Mouse (Mus musculus): ENCODE data around the gene Mpnd. TPM values are rescaled to one million over a fixed set of nuclear protein-coding genes. Genes with fewer than 3 reads are reported as not detected.

Mpnd gene
- polyA plus RNA-seq, 1 experiment from 2014 or later, result 80.1 TPM

Other genes with a start within 250 kb of the Mpnd start
- gene Zfp119a, start 126.8 kb upstream of the Mpnd start, polyA plus RNA-seq (2015; fragmentation: Nextera tagmentation; extraction: Ambion mirVana), result 9.1 and 10.7 TPM in 2 replicates
- 15.4 and 17.3 TPM in 2 replicates for gene Zfp959, start 113.6 kb upstream of the Mpnd start, polyA plus RNA-seq (2015; fragmentation: Nextera tagmentation; extraction: Ambion mirVana)
- 6.1 and 8.3 TPM in 2 replicates for gene Zfp119b, start 56.2 kb upstream of the Mpnd start, polyA plus RNA-seq (2015; fragmentation: Nextera tagmentation; extraction: Ambion mirVana)
- 2.0 and 2.8 TPM in 2 replicates for gene Ebi3, start 53.1 kb upstream of the Mpnd start, polyA plus RNA-seq (2015; fragmentation: Nextera tagmentation; extraction: Ambion mirVana)
- gene Yju2, start 46.6 kb upstream of the Mpnd start, polyA plus RNA-seq (2015; fragmentation: Nextera tagmentation; extraction: Ambion mirVana), result 25.5 and 27.3 TPM in 2 replicates
- gene Shd, start 35.2 kb upstream of the Mpnd start, polyA plus RNA-seq (2015; fragmentation: Nextera tagmentation; extraction: Ambion mirVana), result 6.8 and 7.3 TPM in 2 replicates
- 4.5 and 6.8 TPM in 2 replicates for gene Fsd1, start 19.2 kb upstream of the Mpnd start, polyA plus RNA-seq (2015; fragmentation: Nextera tagmentation; extraction: Ambion mirVana)
- 25.4 and 27.9 TPM in 2 replicates for gene Stap2, start 127 bp upstream of the Mpnd start, polyA plus RNA-seq (2015; fragmentation: Nextera tagmentation; extraction: Ambion mirVana)
- 158 and 166 TPM in 2 replicates for gene Sh3gl1, start 30.9 kb downstream of the Mpnd start, polyA plus RNA-seq (2015; fragmentation: Nextera tagmentation; extraction: Ambion mirVana)
- 23.8 and 24.0 TPM in 2 replicates for gene Chaf1a, start 34.7 kb downstream of the Mpnd start, polyA plus RNA-seq (2015; fragmentation: Nextera tagmentation; extraction: Ambion mirVana)
- 38.8 and 41.6 TPM in 2 replicates for gene Ubxn6, start 69.3 kb downstream of the Mpnd start, polyA plus RNA-seq (2015; fragmentation: Nextera tagmentation; extraction: Ambion mirVana)
- gene Hdgfl2, start 73.9 kb downstream of the Mpnd start, polyA plus RNA-seq (2015; fragmentation: Nextera tagmentation; extraction: Ambion mirVana), result 95.2 and 96.7 TPM in 2 replicates
- gene Plin4, start 104.1 kb downstream of the Mpnd start, polyA plus RNA-seq (2015; fragmentation: Nextera tagmentation; extraction: Ambion mirVana), result 0.15 and 0.28 TPM in 2 replicates
- gene Plin5, start 111.9 kb downstream of the Mpnd start, polyA plus RNA-seq (2015; fragmentation: Nextera tagmentation; extraction: Ambion mirVana), result 1.3 and 2.1 TPM in 2 replicates
- 0.59 and 1.4 TPM in 2 replicates for gene Lrg1, start 116.3 kb downstream of the Mpnd start, polyA plus RNA-seq (2015; fragmentation: Nextera tagmentation; extraction: Ambion mirVana)
- gene Sema6b, start 134.6 kb downstream of the Mpnd start, polyA plus RNA-seq (2015; fragmentation: Nextera tagmentation; extraction: Ambion mirVana), result 1.2 and 1.7 TPM in 2 replicates
- 15.5 and 17.3 TPM in 2 replicates for gene Tnfaip8l1, start 156.8 kb downstream of the Mpnd start, polyA plus RNA-seq (2015; fragmentation: Nextera tagmentation; extraction: Ambion mirVana)
- 93.0 and 110 TPM in 2 replicates for gene Mydgf, start 178.2 kb downstream of the Mpnd start, polyA plus RNA-seq (2015; fragmentation: Nextera tagmentation; extraction: Ambion mirVana)
- 38.7 and 41.4 TPM in 2 replicates for gene Dpp9, start 213.2 kb downstream of the Mpnd start, polyA plus RNA-seq (2015; fragmentation: Nextera tagmentation; extraction: Ambion mirVana)

Data from lung, embryonic 16.5 days (tissue).